Mouse (Mus musculus) cerebellum, postnatal 36 days (tissue): ENCODE data around the gene Amer2.
"Not testable (repeated sequence)": the region's sequence is repeated elsewhere in the genome, so short reads cannot be mapped to it uniquely, and the experiment has no call there.

Experiments used
- DNase-seq, 2 experiments: peaks; one replicate each; pipeline ENCODE4 v3.0.0; 2021 to 2022; ENCODE audit warnings: mixed read lengths in 2 of 2

Gene Amer2

DNA sequence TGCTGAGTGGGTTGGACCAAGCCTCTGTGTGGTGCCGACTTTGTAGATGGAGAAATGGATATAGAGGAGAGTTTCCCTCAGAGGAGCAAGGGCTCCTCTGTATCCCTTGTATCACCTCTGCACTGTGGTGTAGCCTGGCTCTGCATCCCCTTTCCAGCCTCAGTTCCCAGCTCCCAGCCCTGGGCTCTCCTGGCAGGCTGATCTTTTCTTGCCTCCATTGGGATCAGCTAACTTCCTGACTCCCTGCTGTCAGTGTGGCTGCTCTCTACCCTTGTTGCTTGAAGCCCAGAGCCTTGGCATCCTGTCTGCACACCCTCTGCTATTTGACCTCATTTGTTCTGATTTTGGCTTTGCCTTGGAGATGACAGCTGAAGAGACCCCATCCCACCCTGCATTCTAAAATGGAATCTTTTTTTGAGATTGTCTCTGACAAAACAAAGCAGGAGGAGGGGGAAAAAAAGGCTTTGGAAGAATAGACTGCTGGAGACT, at the start of gene Amer2:
Gene Amer2, plus strand, starts transcription at position 439 of the 489 bp plus-strand sequence.
- DNase-seq: peak; percentile 73 to 76

DNA sequence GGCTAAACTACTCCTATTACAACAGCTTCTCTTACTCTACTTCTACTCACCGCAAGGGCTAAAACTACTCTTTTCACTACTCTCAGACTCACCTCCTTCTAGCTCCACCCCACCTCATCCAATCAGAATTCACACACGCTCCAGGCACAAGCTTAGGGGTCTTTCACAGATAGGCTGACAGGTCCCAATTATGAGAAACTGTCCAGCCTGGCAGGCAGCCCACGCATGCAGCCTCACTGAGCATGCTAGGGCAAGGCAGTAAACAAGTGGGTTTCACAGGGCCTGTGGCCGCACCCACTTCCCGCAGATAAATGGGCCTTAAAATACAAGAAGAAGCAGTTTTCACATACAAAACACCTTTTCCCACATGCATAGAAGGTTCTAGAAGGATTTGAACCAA, 33.1 kb upstream of the Amer2 start:
- not testable (repeated sequence) for DNase-seq

DNA sequence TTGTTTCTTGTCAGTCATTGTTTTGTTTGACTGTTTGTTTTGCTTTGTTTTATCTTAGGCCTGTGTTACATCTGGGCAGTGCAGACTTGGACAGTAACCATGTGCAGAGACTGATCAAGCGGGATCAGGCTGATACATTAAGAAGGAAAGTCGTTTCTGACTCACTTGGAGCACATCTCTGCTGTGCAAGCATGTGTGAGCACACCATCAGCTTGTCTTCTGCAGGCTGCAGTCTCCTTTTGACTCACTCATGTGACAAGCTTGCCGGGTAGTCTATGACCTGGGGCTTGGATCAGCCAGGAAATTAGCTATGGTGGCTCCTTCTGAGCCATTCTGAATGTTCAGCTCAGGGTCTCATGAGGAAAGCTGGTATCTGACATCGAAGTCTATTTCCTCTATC, 32.5 kb upstream of the Amer2 start:
- no peak for DNase-seq

GRCm38 (mm10) chr14:60345326-60345876, 27.7 kb upstream of the Amer2 start:
- no peak for DNase-seq

DNA sequence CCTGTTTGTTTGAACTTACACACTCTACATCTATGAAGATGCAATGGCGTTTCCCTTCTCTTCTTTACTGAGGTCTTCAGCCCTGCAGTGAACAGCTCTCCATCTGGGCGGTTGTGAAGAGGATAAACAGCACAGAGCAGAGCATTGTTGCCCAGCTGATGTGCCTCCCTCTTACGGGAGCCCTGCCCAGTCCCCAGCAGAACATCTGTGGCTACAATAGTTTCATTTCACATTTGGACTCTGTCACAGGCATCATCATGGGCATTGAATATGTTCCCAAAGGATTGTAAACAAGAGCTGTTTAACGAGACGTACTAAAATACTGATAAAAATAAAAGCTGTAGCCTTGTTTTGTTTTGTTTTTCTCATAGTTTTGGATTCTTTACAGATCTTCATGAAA, 14.7 kb upstream of the Amer2 start:
- no peak for DNase-seq

- no peak for DNase-seq
Measured at GRCm38 (mm10) chr14:60361380-60362212, 11.5 kb upstream of the Amer2 start.

GRCm38 (mm10) chr14:60366729-60367128, 6.3 kb upstream of the Amer2 start:
- no peak for DNase-seq

GRCm38 (mm10) chr14:60368769-60369666, 4.0 kb upstream of the Amer2 start:
- DNase-seq: no peak

GRCm38 (mm10) chr14:60369667-60370315, 3.3 kb upstream of the Amer2 start:
- DNase-seq: no peak

GRCm38 (mm10) chr14:60377107-60377506, 4.0 kb downstream of the Amer2 start:
- no peak for DNase-seq

- DNase-seq: peak; percentile 80 to 87
Measured at GRCm38 (mm10) chr14:60377546-60377945, 4.5 kb downstream of the Amer2 start.

DNA sequence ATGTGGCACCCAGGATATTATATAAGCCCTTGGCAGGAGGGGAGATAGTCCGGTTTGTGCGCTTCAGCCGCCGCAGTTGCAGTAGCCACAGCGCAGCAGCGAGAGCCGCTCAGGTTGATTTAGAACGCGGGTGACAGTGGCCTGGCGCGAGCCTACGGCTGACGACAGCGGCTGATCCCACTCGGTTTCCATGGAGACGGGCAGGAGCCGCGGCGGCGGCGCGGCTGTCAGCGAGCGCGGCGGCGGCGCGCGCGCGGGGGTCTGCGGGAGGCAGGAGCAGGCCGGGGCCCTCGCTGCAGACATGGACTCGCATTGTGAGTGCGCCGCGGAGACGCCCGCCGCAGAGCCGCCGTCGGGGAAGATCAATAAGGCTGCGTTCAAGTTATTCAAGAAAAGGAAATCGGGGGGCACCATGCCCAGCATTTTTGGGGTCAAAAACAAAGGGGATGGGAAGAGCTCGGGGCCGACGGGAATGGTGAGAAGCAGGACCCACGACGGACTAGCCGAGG, 5.1 kb downstream of the Amer2 start:
- DNase-seq: peak; percentile 89 to 92

- DNase-seq: peak; percentile 68 to 69
Measured at GRCm38 (mm10) chr14:60378566-60379322, 5.7 kb downstream of the Amer2 start.

- DNase-seq: peak; percentile 59 to 69
Measured at GRCm38 (mm10) chr14:60379323-60379957, 6.4 kb downstream of the Amer2 start.

- peak in 1 of 2 experiments; percentile 35 for DNase-seq
Measured at GRCm38 (mm10) chr14:60379958-60380330, 6.9 kb downstream of the Amer2 start.

DNA sequence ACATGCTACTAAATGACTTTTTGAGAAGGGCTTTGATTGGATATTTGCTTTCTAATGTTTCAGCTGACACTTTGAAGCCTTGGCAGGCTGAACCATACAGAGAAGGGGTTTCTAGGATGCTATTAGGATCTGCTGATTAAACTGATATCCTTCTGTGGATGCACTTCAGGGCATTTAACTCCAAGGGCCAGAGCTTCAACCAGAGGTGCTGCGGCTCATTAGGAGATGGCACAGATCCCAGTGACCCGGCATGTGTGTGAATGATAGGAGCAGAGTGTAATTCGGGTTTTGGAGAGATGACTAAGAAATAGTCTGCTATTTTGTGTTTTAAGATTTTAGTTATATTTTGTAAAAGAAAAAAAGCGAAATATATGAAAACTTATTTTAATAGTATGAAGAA, 8.6 kb downstream of the Amer2 start:
- DNase-seq: no peak

DNA sequence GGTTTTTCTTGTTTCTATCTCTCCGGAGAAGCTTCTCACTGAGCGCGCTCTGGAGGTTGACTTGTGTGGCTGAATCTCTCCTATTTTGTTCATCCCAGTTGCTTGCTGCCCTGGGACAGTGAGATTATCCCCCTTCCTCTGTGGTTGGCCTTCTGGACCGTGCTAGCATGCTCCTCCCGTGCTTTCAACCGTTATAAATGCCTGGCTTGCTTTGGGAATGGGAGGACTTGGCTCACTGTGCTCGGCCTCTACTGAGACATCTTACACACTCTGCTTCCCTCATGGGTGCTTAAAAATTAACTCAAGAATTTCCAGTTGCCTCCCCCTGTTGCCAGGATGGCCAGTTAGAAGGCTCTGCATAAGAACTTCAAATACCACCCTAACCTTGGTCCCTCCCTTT, 10.8 kb downstream of the Amer2 start:
- DNase-seq: peak in 1 of 2 experiments; percentile 36

GRCm38 (mm10) chr14:60384269-60384668, 11.2 kb downstream of the Amer2 start:
- DNase-seq: no peak

DNA sequence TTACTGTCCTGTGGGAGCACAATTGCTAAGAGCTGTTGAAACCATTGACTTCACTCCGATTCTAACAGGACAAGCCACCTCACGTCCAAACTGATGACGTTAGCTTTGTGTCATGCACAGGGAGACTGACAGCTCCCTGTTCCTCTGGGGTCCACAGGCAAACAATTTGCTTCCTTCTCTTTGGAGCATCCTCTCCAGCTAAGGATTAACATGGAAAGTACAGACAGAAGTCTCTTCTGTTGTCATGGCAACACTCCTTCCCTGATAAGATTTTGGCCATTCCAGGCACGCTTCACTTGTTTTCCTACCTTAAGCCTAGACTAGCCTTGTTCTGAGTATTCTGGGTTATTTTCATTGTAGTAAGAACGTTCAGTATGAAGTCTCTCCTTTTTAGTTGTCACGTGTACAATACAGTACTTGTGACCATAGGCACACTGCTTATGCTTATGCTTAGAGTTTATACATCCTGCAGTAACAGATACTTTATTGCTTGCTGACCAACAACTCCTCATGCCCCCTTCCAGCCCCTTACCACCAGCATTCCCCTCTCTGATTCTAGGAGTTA, 12.1 kb downstream of the Amer2 start:
- DNase-seq: no peak

DNA sequence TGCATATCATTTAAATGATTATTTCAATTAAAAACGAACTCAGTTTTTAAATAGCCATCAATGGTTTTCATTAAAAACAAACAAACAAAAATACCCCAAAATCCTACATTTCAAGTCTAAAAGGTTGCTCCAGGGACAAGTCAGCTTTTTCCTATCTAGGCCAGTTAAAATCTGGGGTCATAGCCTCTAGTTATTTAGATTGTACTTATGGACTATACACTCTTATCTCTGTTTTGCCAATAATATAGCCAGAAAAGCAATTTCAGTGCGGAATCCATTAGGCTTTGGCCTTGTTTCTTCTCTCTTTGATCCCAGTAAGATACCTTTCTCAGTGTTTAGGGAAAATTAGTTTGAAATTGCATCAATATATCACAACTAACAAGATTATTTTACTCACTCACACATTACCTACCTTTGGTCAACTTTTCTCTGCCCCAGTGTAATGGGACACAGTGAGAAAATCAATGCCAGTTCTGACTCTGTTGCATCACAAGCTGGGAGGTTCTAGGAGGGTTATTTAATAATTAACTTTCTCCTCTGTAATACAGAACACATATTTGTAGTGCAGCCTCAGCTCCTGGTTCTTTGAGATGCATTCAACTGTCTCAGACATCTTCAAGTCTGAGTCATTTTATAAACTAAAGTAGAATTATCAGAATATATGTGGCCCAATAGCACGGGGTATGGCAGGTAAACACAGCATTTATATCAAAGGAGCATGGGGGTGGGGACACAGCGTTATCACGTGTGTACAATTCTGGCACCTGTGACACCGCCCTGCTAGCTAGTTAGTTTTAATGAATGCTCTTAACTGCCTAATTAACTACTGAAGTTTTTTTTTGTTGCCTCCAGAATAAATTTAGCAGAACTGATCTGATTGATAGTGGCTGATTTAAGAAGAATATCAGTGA, 13.8 kb downstream of the Amer2 start:
- DNase-seq: no peak
